Mouse (Mus musculus) megakaryocyte, embryonic 14.5 days (primary cell): Measurements from ENCODE around the gene Txlnb.

Source experiments
- FLI1 ChIP-seq: IDR thresholded peaks from 2 replicates; pipeline ENCODE4 v1.6.1; 2012; ENCODE audit warnings: low read length, inconsistent platforms, mixed read lengths
- GATA1 ChIP-seq: IDR thresholded peaks from 3 replicates; pipeline ENCODE4 v1.6.1; 2012; ENCODE audit warnings: mixed read lengths, low read length, inconsistent platforms, borderline replicate concordance

DNA sequence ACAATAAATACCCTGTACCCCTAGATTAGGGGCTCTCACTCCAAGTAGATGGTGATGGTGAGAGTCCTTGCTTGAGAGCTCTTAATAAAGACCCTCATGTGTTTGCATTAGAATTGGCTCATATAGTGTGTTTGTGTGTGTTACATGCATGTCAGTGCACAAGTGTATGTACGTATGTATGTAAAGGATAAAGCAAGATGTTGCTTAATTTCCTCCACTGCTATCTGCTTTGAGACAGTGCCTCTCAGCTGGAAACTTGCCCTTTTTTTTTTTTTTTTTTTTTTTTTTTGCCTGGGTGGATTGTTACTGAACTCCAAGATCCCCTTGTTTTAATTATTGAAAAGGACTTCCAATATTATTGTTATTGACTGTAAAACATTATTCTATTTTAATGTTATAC, 34.4 kb upstream of the Txlnb start:
- no peak for TF ChIP-seq FLI1
- no peak for TF ChIP-seq GATA1
